Mouse (Mus musculus) erythroblast, embryonic 14.5 days (primary cell): ENCODE measurements around the gene Helz. TPM values are rescaled to one million over a fixed set of nuclear protein-coding genes. Genes with fewer than 3 reads are reported as not detected.

ENCODE experiments used
- H3K27me3 ChIP-seq: 2 replicates; pipeline ENCODE4 v1.6.1; 2012; ENCODE audit warnings: inconsistent platforms; ENCODE audit not compliant: control insufficient read depth
- H3K36me3 ChIP-seq: 2 replicates; pipeline ENCODE4 v1.6.1; 2012; ENCODE audit warnings: mild to moderate bottlenecking, inconsistent platforms; ENCODE audit not compliant: control insufficient read depth
- H3K4me1 ChIP-seq: 2 replicates; pipeline ENCODE4 v1.6.1; 2012; ENCODE audit warnings: inconsistent platforms; ENCODE audit not compliant: control insufficient read depth
- H3K4me3 ChIP-seq: replicated peaks from 2 replicates; pipeline ENCODE3; 2012; ENCODE audit warnings: moderate library complexity, mild to moderate bottlenecking, inconsistent platforms
- H3K9me3 ChIP-seq: 2 replicates; pipeline ENCODE4 v1.6.1; 2012; ENCODE audit warnings: low read length, inconsistent platforms, mixed read lengths; ENCODE audit not compliant: control insufficient read depth
- GATA1 ChIP-seq: IDR thresholded peaks from 2 replicates; pipeline ENCODE4 v1.6.1; 2012; ENCODE audit warnings: low read length, inconsistent platforms, mixed read lengths
- TAL1 ChIP-seq: IDR thresholded peaks from 3 replicates; pipeline ENCODE4 v1.6.1; 2012; ENCODE audit warnings: low read length, inconsistent platforms, mixed read lengths
- polyA plus RNA-seq: library from polyadenylated mRNA; stranded (reverse); fragments of >175 nt; gene quantifications from 2 replicates; pipeline ENCODE4 v1.2.3, GENCODE M21; 2012

Gene Helz
- polyA plus RNA-seq, 1 experiment, result 4.3 TPM

- Histone ChIP-seq H3K27me3 (no peaks in the 10 kb centered on the region), H3K4me1 (peaks cover 6% of the 10 kb centered on the region), H3K36me3 (peaks cover 38% of the 10 kb centered on the region), H3K4me3 (no peak overlapping the region), H3K9me3 (no peaks in the 10 kb centered on the region)
- TF ChIP-seq TAL1, result no peak
- no peak for TF ChIP-seq GATA1
Observed at GRCm38 (mm10) chr11:107587141-107587540, 39.4 kb downstream of the Helz start.

GRCm38 (mm10) chr11:107592575-107592974 is 44.8 kb downstream of the Helz start:
- no peaks in the 10 kb centered on the region for H3K4me1 ChIP-seq
- no peaks in the 10 kb centered on the region for H3K9me3 ChIP-seq
- H3K4me3 ChIP-seq, result no peak overlapping the region
- peaks cover 47% of the 10 kb centered on the region for H3K36me3 ChIP-seq
- TF ChIP-seq TAL1, result no peak
- no peak for TF ChIP-seq GATA1
- no peaks in the 10 kb centered on the region for H3K27me3 ChIP-seq

- H3K36me3 ChIP-seq, result peaks cover 71% of the 10 kb centered on the region
- no peaks in the 10 kb centered on the region for H3K4me1 ChIP-seq
- TF ChIP-seq GATA1 (no peak), TAL1 (no peak)
- no peaks in the 10 kb centered on the region for H3K27me3 ChIP-seq
- H3K9me3 ChIP-seq, result no peaks in the 10 kb centered on the region
- H3K4me3 ChIP-seq, result no peak overlapping the region
Observed at GRCm38 (mm10) chr11:107597381-107597780, 49.7 kb downstream of the Helz start.

GRCm38 (mm10) chr11:107605694-107606093 is 58.0 kb downstream of the Helz start:
- peaks cover 67% of the 10 kb centered on the region for H3K36me3 ChIP-seq
- no peaks in the 10 kb centered on the region for H3K4me1 ChIP-seq

DNA sequence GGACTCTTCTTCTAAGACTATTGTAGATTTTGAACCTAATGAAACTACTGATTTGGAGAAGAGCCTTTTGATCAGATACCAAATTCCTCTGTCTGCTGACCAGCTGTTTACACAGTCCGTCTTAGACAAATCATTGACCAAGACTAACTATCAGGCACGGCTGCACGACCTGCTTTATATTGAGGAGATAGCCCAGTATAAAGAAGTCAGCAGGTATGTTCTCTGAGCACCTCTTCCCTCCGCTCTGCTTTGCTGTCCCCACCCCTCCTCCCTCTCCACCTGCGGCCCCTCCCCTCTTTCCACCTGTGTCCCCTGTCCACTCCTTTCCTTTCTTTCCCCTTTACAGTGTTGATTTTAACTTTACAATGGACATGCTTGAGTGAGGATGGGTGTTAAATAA is 66.2 kb downstream of the Helz start:
- H3K4me1 ChIP-seq, result no peaks in the 10 kb centered on the region
- no peak for TF ChIP-seq GATA1
- TF ChIP-seq TAL1, result no peak
- no peaks in the 10 kb centered on the region for H3K9me3 ChIP-seq
- H3K36me3 ChIP-seq, result peaks cover 44% of the 10 kb centered on the region
- no peaks in the 10 kb centered on the region for H3K27me3 ChIP-seq
- no peak overlapping the region for H3K4me3 ChIP-seq

More at GRCm38 (mm10) chr11:107605694-107606093, 58.0 kb downstream of the Helz start:
- Histone ChIP-seq H3K27me3 (no peaks in the 10 kb centered on the region), H3K9me3 (no peaks in the 10 kb centered on the region), H3K4me3 (no peak overlapping the region)
- TF ChIP-seq TAL1 (no peak), GATA1 (no peak)

GRCm38 (mm10) chr11:107615696-107616095 is 68.0 kb downstream of the Helz start:
- Histone ChIP-seq H3K4me1 (no peaks in the 10 kb centered on the region), H3K4me3 (no peak overlapping the region), H3K9me3 (no peaks in the 10 kb centered on the region), H3K36me3 (peaks cover 55% of the 10 kb centered on the region), H3K27me3 (no peaks in the 10 kb centered on the region)
- no peak for TF ChIP-seq GATA1
- no peak; the same call in 2 of the 3 replicates for TF ChIP-seq TAL1

DNA sequence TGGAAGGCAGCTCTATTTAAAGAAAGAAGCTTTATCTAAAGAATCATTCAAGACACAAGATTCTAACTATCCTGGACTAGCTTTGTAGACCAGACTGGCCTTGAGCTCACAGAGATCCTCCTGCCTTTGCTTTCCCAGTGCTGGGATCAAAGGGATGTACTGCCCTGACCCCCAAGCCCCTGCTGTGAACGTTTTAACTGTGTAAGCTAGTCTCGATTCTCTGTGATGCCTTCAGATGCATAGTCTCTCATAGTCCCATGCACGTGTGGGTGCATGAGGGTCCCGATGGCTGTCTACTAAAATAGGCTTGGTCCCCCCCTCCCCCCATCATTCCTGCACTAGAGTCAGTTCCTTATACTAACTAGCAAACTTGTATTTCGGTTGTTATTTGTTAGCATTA is 70.2 kb downstream of the Helz start:
- Histone ChIP-seq H3K27me3 (no peaks in the 10 kb centered on the region), H3K36me3 (peaks cover 59% of the 10 kb centered on the region), H3K4me1 (no peaks in the 10 kb centered on the region), H3K4me3 (no peak overlapping the region), H3K9me3 (no peaks in the 10 kb centered on the region)
- TF ChIP-seq GATA1 (no peak), TAL1 (no peak)

GRCm38 (mm10) chr11:107624661-107625060 is 76.9 kb downstream of the Helz start:
- no peaks in the 10 kb centered on the region for H3K27me3 ChIP-seq
- no peaks in the 10 kb centered on the region for H3K9me3 ChIP-seq
- H3K4me3 ChIP-seq, result no peak overlapping the region
- TF ChIP-seq GATA1, result no peak
- TF ChIP-seq TAL1, result no peak
- no peaks in the 10 kb centered on the region for H3K4me1 ChIP-seq
- peaks cover 53% of the 10 kb centered on the region for H3K36me3 ChIP-seq

DNA sequence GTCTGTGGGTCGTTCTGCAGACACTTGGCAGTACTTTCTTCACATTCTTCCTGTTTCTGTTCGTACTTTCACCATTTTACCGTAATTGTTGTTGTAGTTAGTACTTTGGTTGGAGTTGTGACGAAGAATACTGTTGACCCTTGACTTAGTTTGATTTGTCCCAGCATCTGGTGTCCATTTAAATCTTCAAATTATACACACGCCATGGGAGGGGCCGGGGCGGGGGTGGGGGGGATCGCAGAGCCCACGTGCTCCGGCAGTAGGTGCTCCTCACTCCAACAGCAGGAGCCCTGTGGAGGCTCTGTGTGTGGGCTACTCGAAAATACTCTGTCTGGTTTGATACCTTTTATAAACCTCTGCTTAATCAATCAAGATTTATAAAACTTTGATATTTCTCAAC is 78.0 kb downstream of the Helz start:
- Histone ChIP-seq H3K36me3 (peaks cover 42% of the 10 kb centered on the region), H3K27me3 (no peaks in the 10 kb centered on the region)
- TF ChIP-seq TAL1, result no peak
- no peak for TF ChIP-seq GATA1

DNA sequence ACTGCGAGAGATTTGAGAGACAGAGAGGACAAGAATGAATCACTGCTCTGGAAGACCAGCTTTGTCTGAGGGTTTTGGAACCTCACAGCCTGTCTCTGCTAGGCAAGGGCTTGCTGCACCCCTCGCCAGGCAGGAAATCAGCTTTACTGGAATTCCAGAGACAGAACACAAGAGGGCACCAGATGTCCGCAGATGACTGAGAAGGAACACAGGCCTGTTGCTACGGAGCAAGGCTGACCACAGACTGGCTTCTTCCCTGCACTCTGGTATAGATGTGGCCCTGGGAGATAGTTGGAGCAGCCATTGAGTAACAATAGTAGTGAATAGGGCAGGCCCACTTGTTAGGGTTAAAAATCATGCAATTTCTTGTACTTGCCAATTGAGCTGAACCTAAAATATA is 81.8 kb downstream of the Helz start:
- no peaks in the 10 kb centered on the region for H3K9me3 ChIP-seq
- peaks cover 55% of the 10 kb centered on the region for H3K36me3 ChIP-seq
- no peak overlapping the region for H3K4me3 ChIP-seq
- H3K27me3 ChIP-seq, result no peaks in the 10 kb centered on the region
- no peaks in the 10 kb centered on the region for H3K4me1 ChIP-seq
- TF ChIP-seq GATA1 (no peak), TAL1 (no peak)

More for the DNA sequence above, 78.0 kb downstream of the Helz start:
- Histone ChIP-seq H3K9me3 (no peaks in the 10 kb centered on the region), H3K4me3 (no peak overlapping the region), H3K4me1 (no peaks in the 10 kb centered on the region)
